8 mouse cellular contexts compared by ENCODE assay signal in the genomic region with DNA sequence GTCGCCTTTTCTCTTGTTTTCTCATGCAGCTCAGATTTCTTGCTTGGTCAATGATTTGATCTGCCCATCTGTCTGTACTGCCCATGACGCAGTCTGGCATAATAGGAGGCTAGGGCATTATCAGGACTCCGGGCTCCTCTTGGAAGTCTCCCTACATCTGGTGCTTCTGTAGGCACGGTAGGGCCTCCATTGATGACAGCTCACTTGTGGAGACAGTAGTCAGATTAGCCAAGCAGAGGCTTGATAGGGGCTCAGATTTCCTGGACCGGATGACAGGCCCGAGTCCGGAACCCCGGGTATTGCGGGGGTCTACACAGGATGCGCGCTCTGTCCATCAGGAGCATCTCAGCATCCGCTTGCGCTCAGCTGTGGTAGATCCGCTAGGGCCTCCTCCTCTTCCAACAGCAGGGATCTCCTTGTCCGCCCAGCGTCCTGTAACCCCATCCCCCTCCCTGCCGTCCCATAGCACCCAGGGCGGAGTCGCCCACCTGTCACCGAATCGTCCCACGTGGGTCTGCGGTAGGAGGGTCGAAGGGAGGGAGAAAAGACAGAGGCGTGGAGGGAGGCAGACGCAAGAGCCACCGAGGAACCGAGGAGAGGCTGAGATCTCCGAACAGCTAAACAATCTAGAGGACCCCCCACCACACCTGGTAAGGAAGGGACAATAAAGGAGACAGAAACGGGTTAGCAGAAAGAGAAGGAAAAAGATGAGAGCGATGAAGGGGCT. TPM values are rescaled to one million over a fixed set of nuclear protein-coding genes. Genes with fewer than 3 reads are reported as not detected.
A peak's percentile ranks its signal among the peaks of the same experiment; 100 is the strongest.
DNase-seq lines count a peak whose midpoint lies in the region; ATAC-seq lines count a peak whose summit lies in the region.

No protein-coding gene starts in this region.

- ATAC-seq in common myeloid progenitor, adult 5-6 weeks (replicated peaks; ENCODE audit: low read depth, poor library complexity, severe bottlenecking): peak; percentile 46

- H3K27me3 ChIP-seq in megakaryocyte, embryonic 14.5 days (replicated peaks): peaks cover 1% of the 10 kb centered on the region

- H3K4me1 ChIP-seq in megakaryocyte, embryonic 14.5 days: peaks cover 52% of the 10 kb centered on the region

- DNase-seq in WW6 (ENCODE audit: low read depth, low spot score): peak; percentile 52
- DNase-seq in gastrocnemius, adult 8-10 months (ENCODE audit: low spot score in 2 of 2): peak; percentile 53 to 73
- peak; percentile 90 for DNase-seq in induced T-regulatory cell, adult 2 months (ENCODE audit: low read depth)
- DNase-seq in left cerebral cortex, adult 9 months (ENCODE audit: low spot score in 2 of 2): peak; percentile 75 to 87
- peak; percentile 91 to 93 for DNase-seq in right cerebral cortex, postnatal 10 days (ENCODE audit: low spot score in 2 of 2)
- DNase-seq in urinary bladder, postnatal 14 days (ENCODE audit: low spot score): peak; percentile 69

- H3K4me3 ChIP-seq in megakaryocyte, embryonic 14.5 days (replicated peaks): peak overlapping the region; percentile 98

- no peaks in the 10 kb centered on the region for H3K9me3 ChIP-seq in megakaryocyte, embryonic 14.5 days

- H3K36me3 ChIP-seq in megakaryocyte, embryonic 14.5 days (replicated peaks; ENCODE audit: low read length): peaks cover 29% of the 10 kb centered on the region

RNA-seq across cellular contexts. Expression of gene Prkar1a, which starts 0.9 kb away (rescaled TPM):
- total RNA-seq in common myeloid progenitor, adult 5-6 weeks (2017): 93.1 and 123 TPM in 2 replicates
- 100 to 1,000 TPM in 2 of 4 experiments, 10 to 100 TPM in 2; 98.3 to 106 (median 101) TPM for total RNA-seq in gastrocnemius, adult 8-10 months (2022)
- 69.4 and 141 TPM in 2 replicates for polyA plus RNA-seq in megakaryocyte, embryonic 14.5 days (2012; ENCODE audit: insufficient read depth, low replicate concordance)

RNA-seq across cellular contexts. Expression of gene Wipi1, which starts 38.4 kb away (rescaled TPM):
- total RNA-seq in common myeloid progenitor, adult 5-6 weeks (2017): 1.9 and 5.7 TPM in 2 replicates
- total RNA-seq in gastrocnemius, adult 8-10 months (2022): 10 to 100 TPM; 47.2 to 68.4 (median 59.2) TPM
- 21.3 and 44.1 TPM in 2 replicates for polyA plus RNA-seq in megakaryocyte, embryonic 14.5 days (2012; ENCODE audit: insufficient read depth, low replicate concordance)

Comparison
In these comparisons a context has a peak if more than half of its experiments do, and no peak if none do; other contexts are left out.
1. Peak in every context shown above with its lines: DNase-seq, ATAC-seq and H3K4me3 ChIP-seq.